Mouse (Mus musculus): Measurements from ENCODE around the gene Nxph3. TPM values are rescaled to one million over a fixed set of nuclear protein-coding genes. Genes with fewer than 3 reads are reported as not detected.
A peak's percentile ranks its signal among the peaks of the same experiment; 100 is the strongest.

Nxph3 gene
- polyA plus RNA-seq, 1 experiment from 2014 or later: 0.28 TPM

GRCm38 (mm10) chr11:95493950-95494349 is 20.4 kb downstream of the Nxph3 start:
- ATAC-seq (ENCODE audit: insufficient read depth) (no peak), DNase-seq (no peak)
- no peaks in the 10 kb centered on the region for H3K9me3 ChIP-seq (ENCODE audit: low read depth, low read length)
- H3K27ac ChIP-seq (ENCODE audit: low read depth): no peak overlapping the region
- 77% methylated on average over 9 of the region's 9 CpGs for WGBS
- no peak overlapping the region for H3K4me3 ChIP-seq (ENCODE audit: low read depth, low read length)
- no peaks in the 10 kb centered on the region for H3K4me1 ChIP-seq (ENCODE audit: insufficient read depth)
- TF ChIP-seq CTCF (IDR thresholded peaks at IDR 0.05; ENCODE audit: low read depth): no peak
- no peaks in the 10 kb centered on the region for H3K27me3 ChIP-seq (ENCODE audit: insufficient read depth, low read length)
- peaks cover 74% of the 10 kb centered on the region for H3K36me3 ChIP-seq (ENCODE audit: insufficient read depth)
- H3K9ac ChIP-seq: no peak overlapping the region
- no peak overlapping the region for H3K4me2 ChIP-seq

- Histone ChIP-seq H3K27ac (ENCODE audit: low read depth) (no peak overlapping the region), H3K36me3 (ENCODE audit: insufficient read depth) (peaks cover 81% of the 10 kb centered on the region), H3K4me3 (ENCODE audit: low read depth, low read length) (no peak overlapping the region), H3K4me1 (ENCODE audit: insufficient read depth) (no peaks in the 10 kb centered on the region), H3K9me3 (ENCODE audit: low read depth, low read length) (no peaks in the 10 kb centered on the region), H3K9ac (no peak overlapping the region), H3K27me3 (ENCODE audit: insufficient read depth, low read length) (no peaks in the 10 kb centered on the region), H3K4me2 (no peak overlapping the region)
- DNase-seq (no peak), ATAC-seq (ENCODE audit: insufficient read depth) (no peak)
- TF ChIP-seq CTCF (IDR thresholded peaks at IDR 0.05; ENCODE audit: low read depth): no peak
- 83% methylated on average over 4 of the region's 4 CpGs for WGBS
Measured at GRCm38 (mm10) chr11:95493010-95493409, 21.4 kb downstream of the Nxph3 start.

GRCm38 (mm10) chr11:95492256-95492655 is 22.1 kb downstream of the Nxph3 start:
- no peaks in the 10 kb centered on the region for H3K4me1 ChIP-seq (ENCODE audit: insufficient read depth)
- H3K36me3 ChIP-seq (ENCODE audit: insufficient read depth): peaks cover 81% of the 10 kb centered on the region
- no peak overlapping the region for H3K27ac ChIP-seq (ENCODE audit: low read depth)
- no peak for TF ChIP-seq CTCF (IDR thresholded peaks at IDR 0.05; ENCODE audit: low read depth)
- no peak for ATAC-seq (ENCODE audit: insufficient read depth)
- no peak overlapping the region for H3K4me2 ChIP-seq
- WGBS: 83% methylated on average over 4 of the region's 4 CpGs
- no peaks in the 10 kb centered on the region for H3K9me3 ChIP-seq (ENCODE audit: low read depth, low read length)
- H3K4me3 ChIP-seq (ENCODE audit: low read depth, low read length): no peak overlapping the region
- H3K9ac ChIP-seq: no peak overlapping the region
- H3K27me3 ChIP-seq (ENCODE audit: insufficient read depth, low read length): no peaks in the 10 kb centered on the region
- DNase-seq: no peak

- Histone ChIP-seq H3K9me3 (ENCODE audit: low read depth, low read length) (no peaks in the 10 kb centered on the region), H3K4me2 (no peak overlapping the region), H3K27me3 (ENCODE audit: insufficient read depth, low read length) (no peaks in the 10 kb centered on the region), H3K4me1 (ENCODE audit: insufficient read depth) (no peaks in the 10 kb centered on the region), H3K27ac (ENCODE audit: low read depth) (no peak overlapping the region), H3K9ac (no peak overlapping the region), H3K36me3 (ENCODE audit: insufficient read depth) (peaks cover 89% of the 10 kb centered on the region), H3K4me3 (ENCODE audit: low read depth, low read length) (no peak overlapping the region)
- DNase-seq: no peak
- TF ChIP-seq CTCF (IDR thresholded peaks at IDR 0.05; ENCODE audit: low read depth): no peak
- WGBS: 83% methylated on average over 14 of the region's 14 CpGs
- ATAC-seq (ENCODE audit: insufficient read depth): no peak
Measured at GRCm38 (mm10) chr11:95490104-95490503, 24.3 kb downstream of the Nxph3 start.

GRCm38 (mm10) chr11:95487237-95487636 is 27.1 kb downstream of the Nxph3 start:
- ATAC-seq (ENCODE audit: insufficient read depth) (no peak), DNase-seq (no peak)
- no peaks in the 10 kb centered on the region for H3K9me3 ChIP-seq (ENCODE audit: low read depth, low read length)
- H3K4me1 ChIP-seq (ENCODE audit: insufficient read depth): no peaks in the 10 kb centered on the region
- WGBS: 98% methylated on average over 2 of the region's 2 CpGs
- H3K36me3 ChIP-seq (ENCODE audit: insufficient read depth): peaks cover 88% of the 10 kb centered on the region
- H3K9ac ChIP-seq: no peak overlapping the region
- no peak overlapping the region for H3K4me2 ChIP-seq
- H3K27ac ChIP-seq (ENCODE audit: low read depth): no peak overlapping the region
- H3K27me3 ChIP-seq (ENCODE audit: insufficient read depth, low read length): no peaks in the 10 kb centered on the region
- no peak overlapping the region for H3K4me3 ChIP-seq (ENCODE audit: low read depth, low read length)
- TF ChIP-seq CTCF (IDR thresholded peaks at IDR 0.05; ENCODE audit: low read depth): no peak

GRCm38 (mm10) chr11:95485634-95486033 is 28.7 kb downstream of the Nxph3 start:
- H3K4me3 ChIP-seq (ENCODE audit: low read depth, low read length): no peak overlapping the region
- H3K27ac ChIP-seq (ENCODE audit: low read depth): no peak overlapping the region
- no peaks in the 10 kb centered on the region for H3K27me3 ChIP-seq (ENCODE audit: insufficient read depth, low read length)
- DNase-seq (no peak), ATAC-seq (ENCODE audit: insufficient read depth) (no peak)
- WGBS: 92% methylated on average over 18 of the region's 18 CpGs
- H3K36me3 ChIP-seq (ENCODE audit: insufficient read depth): peaks cover 78% of the 10 kb centered on the region
- no peak overlapping the region for H3K4me2 ChIP-seq
- H3K9me3 ChIP-seq (ENCODE audit: low read depth, low read length): no peaks in the 10 kb centered on the region
- TF ChIP-seq CTCF (IDR thresholded peaks at IDR 0.05; ENCODE audit: low read depth): no peak
- H3K4me1 ChIP-seq (ENCODE audit: insufficient read depth): no peaks in the 10 kb centered on the region
- no peak overlapping the region for H3K9ac ChIP-seq

- H3K36me3 ChIP-seq (ENCODE audit: insufficient read depth): peaks cover 50% of the 10 kb centered on the region
- TF ChIP-seq CTCF (IDR thresholded peaks at IDR 0.05; ENCODE audit: low read depth): no peak
- 90% methylated on average over 4 of the region's 4 CpGs for WGBS
Measured at GRCm38 (mm10) chr11:95480662-95481061, 33.7 kb downstream of the Nxph3 start.

GRCm38 (mm10) chr11:95479458-95479857 is 34.9 kb downstream of the Nxph3 start:
- no peak for ATAC-seq (ENCODE audit: insufficient read depth)
- 81% methylated on average over 4 of the region's 4 CpGs for WGBS
- DNase-seq: peak; percentile 23
- H3K4me3 ChIP-seq (ENCODE audit: low read depth, low read length): no peak overlapping the region
- H3K4me1 ChIP-seq (ENCODE audit: insufficient read depth): no peaks in the 10 kb centered on the region
- H3K27ac ChIP-seq (ENCODE audit: low read depth): no peak overlapping the region
- peak; percentile 26; the same call in 1 of the 2 replicates for TF ChIP-seq CTCF (IDR thresholded peaks at IDR 0.05; ENCODE audit: low read depth)
- no peak overlapping the region for H3K9ac ChIP-seq
- H3K36me3 ChIP-seq (ENCODE audit: insufficient read depth): peaks cover 47% of the 10 kb centered on the region
- H3K9me3 ChIP-seq (ENCODE audit: low read depth, low read length): no peaks in the 10 kb centered on the region
- H3K4me2 ChIP-seq: no peak overlapping the region
- no peaks in the 10 kb centered on the region for H3K27me3 ChIP-seq (ENCODE audit: insufficient read depth, low read length)

More at GRCm38 (mm10) chr11:95480662-95481061, 33.7 kb downstream of the Nxph3 start:
- ATAC-seq (ENCODE audit: insufficient read depth) (no peak), DNase-seq (no peak)
- no peaks in the 10 kb centered on the region for H3K27me3 ChIP-seq (ENCODE audit: insufficient read depth, low read length)
- H3K4me1 ChIP-seq (ENCODE audit: insufficient read depth): no peaks in the 10 kb centered on the region
- no peak overlapping the region for H3K9ac ChIP-seq
- H3K4me3 ChIP-seq (ENCODE audit: low read depth, low read length): no peak overlapping the region
- no peaks in the 10 kb centered on the region for H3K9me3 ChIP-seq (ENCODE audit: low read depth, low read length)
- H3K4me2 ChIP-seq: no peak overlapping the region
- H3K27ac ChIP-seq (ENCODE audit: low read depth): no peak overlapping the region

All from lung, embryonic 14.5 days (tissue).